Mouse (Mus musculus): ENCODE data around the gene Gjc1. TPM values are rescaled to one million over a fixed set of nuclear protein-coding genes. Genes with fewer than 3 reads are reported as not detected.

The Gjc1 gene
- polyA plus RNA-seq (2015; fragmentation: Nextera tagmentation; extraction: Ambion mirVana), result 75.7 and 81.9 TPM in 2 replicates

DNA sequence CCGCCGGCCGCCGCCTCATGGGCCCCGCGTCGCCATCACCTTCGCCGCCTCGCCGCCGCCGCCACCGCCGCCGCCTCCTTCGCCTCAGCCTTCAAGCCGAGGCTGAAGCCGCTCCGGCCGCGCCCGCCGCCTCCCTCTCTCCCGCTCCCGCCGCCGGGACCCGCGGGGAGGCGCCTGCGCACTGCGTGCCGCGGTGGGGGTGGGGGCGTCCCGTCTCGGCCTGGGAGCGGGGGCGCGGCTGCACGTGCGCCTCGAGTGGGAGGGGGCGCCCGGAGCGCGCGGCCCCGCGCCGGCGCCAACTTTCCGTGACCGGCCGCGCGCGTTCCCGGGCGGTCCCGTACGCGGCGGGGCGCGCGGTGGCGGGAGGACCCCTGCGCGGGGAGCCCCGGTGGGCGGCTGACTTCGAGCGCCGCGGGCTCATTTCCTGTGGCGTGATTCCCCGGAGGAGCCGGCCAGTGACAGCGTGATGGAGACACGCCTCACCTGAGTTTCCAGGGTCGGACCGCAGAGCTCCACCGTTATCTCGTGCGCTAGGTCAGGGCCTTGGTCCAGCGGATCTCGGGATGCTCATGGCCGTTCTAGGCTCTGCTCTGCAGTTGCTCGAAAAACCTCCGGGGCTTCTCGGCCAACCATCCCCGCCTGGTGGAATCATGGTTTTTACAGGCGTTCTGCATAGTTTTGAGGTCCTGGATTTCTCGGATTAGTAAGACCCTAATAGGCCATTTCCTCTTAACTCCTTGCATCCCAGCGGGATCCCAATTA is at the start of gene Gjc1:
Gjc1 (minus strand) TSS at position 680 of the 762 bp plus-strand sequence.
- WGBS, result under 1% methylated on average over 71 of the region's 97 CpGs

GRCm38 (mm10) chr11:102864272-102864671 is 44.8 kb upstream of the Gjc1 start:
- Histone ChIP-seq H3K36me3 (peaks cover 92% of the 10 kb centered on the region), H3K4me1 (no peaks in the 10 kb centered on the region), H3K27me3 (no peaks in the 10 kb centered on the region), H3K9me3 (no peaks in the 10 kb centered on the region), H3K4me2 (no peak overlapping the region), H3K27ac (no peak overlapping the region), H3K4me3 (no peak overlapping the region), H3K9ac (no peak overlapping the region)
- no peak for ATAC-seq (ENCODE audit: insufficient number of reproducible peaks, insufficient read depth, low FRiP score, low TSS enrichment, low read depth)
- WGBS, result 35% methylated on average over 4 of the region's 4 CpGs

More for the DNA sequence above, at the start of gene Gjc1:
- Histone ChIP-seq H3K4me2 (peak within 1 kb of the TSS; percentile 82), H3K27ac (peak within 1 kb of the TSS; percentile 99), H3K27me3 (0 out of 2 replicates have a peak, but pooled peaks cover 3% of the 10 kb centered on the region), H3K9me3 (no peaks in the 10 kb centered on the region), H3K36me3 (no peaks in the 10 kb centered on the region), H3K9ac (peak within 1 kb of the TSS; percentile 99), H3K4me3 (peak within 1 kb of the TSS; percentile 89), H3K4me1 (peaks cover 30% of the 10 kb centered on the region)
- peak; percentile 80 for ATAC-seq (ENCODE audit: insufficient number of reproducible peaks, insufficient read depth, low FRiP score, low TSS enrichment, low read depth)

DNA sequence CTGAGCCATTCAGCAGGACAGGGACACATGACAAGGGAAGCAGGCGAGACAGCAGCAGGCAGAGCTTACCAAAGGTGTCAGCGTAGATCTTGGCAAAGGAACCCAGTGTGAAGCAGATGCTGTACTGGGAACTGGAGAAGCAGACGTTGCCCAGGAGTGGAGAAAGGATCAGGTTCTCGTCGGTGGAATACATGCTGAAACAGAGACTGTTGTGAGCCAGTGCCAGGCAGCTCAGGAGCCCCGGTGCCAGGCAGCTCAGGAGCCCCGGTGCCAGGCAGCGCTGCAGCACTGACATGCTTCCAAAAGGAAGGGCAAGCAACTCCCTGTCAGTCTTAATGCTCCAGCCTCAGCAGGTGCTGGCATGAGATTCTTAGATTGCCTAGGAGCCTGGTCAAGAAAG is 40.4 kb upstream of the Gjc1 start:
- peaks cover 81% of the 10 kb centered on the region for H3K36me3 ChIP-seq
- ATAC-seq (ENCODE audit: insufficient number of reproducible peaks, insufficient read depth, low FRiP score, low TSS enrichment, low read depth), result no peak
- 88% methylated on average over 8 of the region's 8 CpGs for WGBS

DNA sequence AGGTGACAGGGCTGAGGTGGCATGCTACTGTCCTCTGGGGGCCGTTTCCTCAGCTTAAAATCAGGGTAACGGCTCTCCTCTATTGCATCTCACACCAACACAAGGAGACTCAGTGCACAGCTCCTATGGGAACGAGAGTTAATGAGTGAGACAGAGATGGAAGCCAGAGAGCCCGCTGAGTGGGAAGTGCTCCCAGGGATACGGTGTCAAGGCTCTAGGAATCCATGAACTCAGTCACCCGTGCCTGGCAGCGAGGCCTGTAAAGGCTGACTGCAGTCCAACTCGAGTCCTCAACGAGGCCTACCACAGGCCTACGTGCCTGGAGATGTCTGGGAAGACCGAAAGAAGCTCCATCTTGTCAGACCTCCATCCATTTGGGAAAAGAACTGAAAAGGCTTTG is 39.5 kb upstream of the Gjc1 start:
- H3K9ac ChIP-seq, result no peak overlapping the region
- peaks cover 15% of the 10 kb centered on the region for H3K4me1 ChIP-seq
- no peak for ATAC-seq (ENCODE audit: insufficient number of reproducible peaks, insufficient read depth, low FRiP score, low TSS enrichment, low read depth)
- WGBS, result 92% methylated on average over 11 of the region's 11 CpGs
- peaks cover 84% of the 10 kb centered on the region for H3K36me3 ChIP-seq
- H3K27ac ChIP-seq, result no peak overlapping the region
- no peak overlapping the region for H3K4me2 ChIP-seq
- H3K27me3 ChIP-seq, result no peaks in the 10 kb centered on the region
- peaks cover under 1% of the 10 kb centered on the region; the same call in 1 of the 2 replicates for H3K9me3 ChIP-seq
- H3K4me3 ChIP-seq, result no peak overlapping the region

More for the DNA sequence above, 40.4 kb upstream of the Gjc1 start:
- H3K4me1 ChIP-seq, result peaks cover 15% of the 10 kb centered on the region
- no peaks in the 10 kb centered on the region for H3K27me3 ChIP-seq
- H3K9me3 ChIP-seq, result no peaks in the 10 kb centered on the region
- no peak overlapping the region for H3K4me3 ChIP-seq
- no peak overlapping the region for H3K27ac ChIP-seq
- no peak overlapping the region for H3K9ac ChIP-seq
- no peak overlapping the region for H3K4me2 ChIP-seq

GRCm38 (mm10) chr11:102855941-102856340 is 36.4 kb upstream of the Gjc1 start:
- Histone ChIP-seq H3K4me2 (no peak overlapping the region), H3K27me3 (no peaks in the 10 kb centered on the region), H3K4me1 (peaks cover 15% of the 10 kb centered on the region), H3K27ac (peak overlapping the region; percentile 11), H3K9ac (peak overlapping the region; percentile 44; the same call in 1 of the 2 replicates), H3K9me3 (peaks cover 2% of the 10 kb centered on the region; the same call in 1 of the 2 replicates), H3K4me3 (no peak overlapping the region), H3K36me3 (peaks cover 84% of the 10 kb centered on the region)
- ATAC-seq (ENCODE audit: insufficient number of reproducible peaks, insufficient read depth, low FRiP score, low TSS enrichment, low read depth), result no peak
- 28% methylated on average over 6 of the region's 6 CpGs for WGBS

- ATAC-seq (ENCODE audit: insufficient number of reproducible peaks, insufficient read depth, low FRiP score, low TSS enrichment, low read depth), result no peak
- peaks cover 84% of the 10 kb centered on the region for H3K36me3 ChIP-seq
- no peak overlapping the region for H3K9ac ChIP-seq
- H3K9me3 ChIP-seq, result peaks cover 2% of the 10 kb centered on the region; the same call in 1 of the 2 replicates
- no peaks in the 10 kb centered on the region for H3K27me3 ChIP-seq
- no peak overlapping the region for H3K4me3 ChIP-seq
- peaks cover 15% of the 10 kb centered on the region for H3K4me1 ChIP-seq
- no peak overlapping the region for H3K27ac ChIP-seq
- H3K4me2 ChIP-seq, result no peak overlapping the region
These were observed 34.3 kb upstream of the Gjc1 start for GRCm38 (mm10) chr11:102853760-102854159.

DNA sequence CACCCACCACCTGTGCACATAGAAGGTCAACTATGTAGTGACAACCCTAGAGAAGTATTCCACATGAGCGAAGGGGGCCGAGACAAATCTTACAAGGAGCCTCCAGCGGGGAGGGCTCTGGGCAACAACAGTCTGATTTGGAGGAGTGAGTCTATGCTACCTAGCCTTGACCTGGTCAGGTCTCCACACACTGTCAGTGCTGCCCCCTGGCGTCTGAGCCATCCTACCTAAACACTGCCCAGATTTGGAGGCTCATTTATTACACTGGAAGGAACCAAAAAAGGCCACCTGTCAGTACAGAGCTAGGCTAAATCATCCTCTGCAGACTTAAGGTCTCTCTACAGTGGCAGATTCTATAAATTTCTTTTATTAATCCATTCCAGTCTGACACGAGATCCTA is 32.4 kb upstream of the Gjc1 start:
- Histone ChIP-seq H3K9me3 (peaks cover 2% of the 10 kb centered on the region; the same call in 1 of the 2 replicates), H3K4me2 (no peak overlapping the region), H3K4me3 (no peak overlapping the region), H3K27me3 (no peaks in the 10 kb centered on the region), H3K4me1 (peaks cover 15% of the 10 kb centered on the region), H3K9ac (no peak overlapping the region), H3K36me3 (peaks cover 85% of the 10 kb centered on the region), H3K27ac (no peak overlapping the region)
- WGBS, result 66% methylated on average over 5 of the region's 5 CpGs
- no peak for ATAC-seq (ENCODE audit: insufficient number of reproducible peaks, insufficient read depth, low FRiP score, low TSS enrichment, low read depth)

DNA sequence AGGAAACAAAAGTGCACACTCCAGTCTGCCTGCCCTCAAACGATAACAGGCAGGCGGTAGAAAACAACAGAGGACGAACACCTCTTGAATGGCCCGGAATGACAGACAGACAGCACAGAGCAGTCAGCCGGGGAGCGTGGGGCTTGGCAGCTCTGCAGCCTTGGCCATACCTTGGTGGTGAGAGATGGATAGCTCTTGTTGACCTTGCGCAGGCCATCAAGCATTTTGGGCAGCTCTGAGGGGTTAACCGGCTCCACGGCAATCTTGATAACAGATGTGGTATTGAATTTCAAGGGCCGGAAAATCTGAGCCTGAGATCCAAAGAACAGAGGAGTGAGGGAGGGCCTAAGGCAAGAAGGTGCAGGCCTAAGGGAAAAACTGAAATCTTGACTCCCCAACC is 26.4 kb upstream of the Gjc1 start:
- peaks cover 100% of the 10 kb centered on the region for H3K36me3 ChIP-seq
- H3K27me3 ChIP-seq, result no peaks in the 10 kb centered on the region
- no peak overlapping the region for H3K4me2 ChIP-seq
- H3K9ac ChIP-seq, result no peak overlapping the region
- H3K4me3 ChIP-seq, result no peak overlapping the region
- 68% methylated on average over 10 of the region's 10 CpGs for WGBS
- ATAC-seq (ENCODE audit: insufficient number of reproducible peaks, insufficient read depth, low FRiP score, low TSS enrichment, low read depth), result no peak
- H3K9me3 ChIP-seq, result no peaks in the 10 kb centered on the region
- H3K27ac ChIP-seq, result no peak overlapping the region
- H3K4me1 ChIP-seq, result no peaks in the 10 kb centered on the region

DNA sequence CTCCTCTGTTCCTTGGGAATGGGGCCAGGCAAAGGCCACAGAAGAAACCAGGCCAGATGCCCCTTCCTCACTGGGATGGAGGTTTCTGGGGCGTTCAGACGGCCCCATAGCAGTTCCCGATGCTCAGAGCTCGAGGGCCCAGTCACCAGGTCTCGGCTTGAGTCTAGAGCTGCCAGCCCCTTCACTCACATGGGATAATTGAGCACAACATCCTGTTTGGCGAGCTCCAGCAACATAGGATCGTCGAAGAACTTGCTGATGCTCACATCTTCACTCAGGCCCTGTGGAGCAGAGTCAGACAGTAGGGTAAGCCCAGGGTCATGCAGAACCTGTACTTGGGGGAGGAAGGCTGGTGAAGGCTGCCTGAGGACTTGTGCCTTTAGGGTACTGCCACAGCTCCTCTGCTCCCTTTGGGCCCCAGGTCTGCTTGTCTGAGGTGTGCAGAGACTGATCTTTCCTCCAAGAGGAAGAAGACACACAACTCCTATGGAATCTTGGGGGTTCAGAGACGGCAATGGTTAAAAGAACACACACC is 19.2 kb upstream of the Gjc1 start:
- Histone ChIP-seq H3K36me3 (peaks cover 74% of the 10 kb centered on the region), H3K9me3 (no peaks in the 10 kb centered on the region), H3K4me2 (no peak overlapping the region), H3K27ac (no peak overlapping the region), H3K4me1 (no peaks in the 10 kb centered on the region), H3K4me3 (no peak overlapping the region), H3K9ac (no peak overlapping the region), H3K27me3 (no peaks in the 10 kb centered on the region)
- 78% methylated on average over 9 of the region's 9 CpGs for WGBS
- no peak for ATAC-seq (ENCODE audit: insufficient number of reproducible peaks, insufficient read depth, low FRiP score, low TSS enrichment, low read depth)

DNA sequence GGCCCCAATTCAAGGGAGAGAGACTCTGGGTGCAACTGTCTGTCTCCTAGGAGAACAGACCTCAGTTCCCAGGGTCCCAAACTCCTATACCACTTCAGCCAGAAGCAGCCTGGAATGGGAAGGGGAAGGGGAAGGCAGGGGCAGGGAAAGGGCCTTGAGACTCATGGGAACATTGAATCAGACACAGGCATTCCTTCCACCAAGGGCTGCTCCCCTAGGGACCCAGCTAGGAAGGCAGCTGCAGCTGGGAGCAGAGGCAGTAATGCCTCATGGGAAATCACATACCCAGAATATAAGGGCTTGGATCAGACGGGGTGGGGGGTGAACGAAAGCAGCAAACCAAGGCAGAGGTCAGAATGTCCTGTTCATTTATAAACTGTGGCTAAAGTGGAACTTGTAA is 18.6 kb upstream of the Gjc1 start:
- H3K27me3 ChIP-seq, result no peaks in the 10 kb centered on the region
- H3K9ac ChIP-seq, result no peak overlapping the region
- H3K4me1 ChIP-seq, result peaks cover under 1% of the 10 kb centered on the region; the same call in 1 of the 2 replicates
- no peak for ATAC-seq (ENCODE audit: insufficient number of reproducible peaks, insufficient read depth, low FRiP score, low TSS enrichment, low read depth)
- H3K4me3 ChIP-seq, result no peak overlapping the region
- whole genome bisulfite sequencing, result 86% methylated on average over 2 of the region's 2 CpGs
- no peak overlapping the region for H3K27ac ChIP-seq
- no peak overlapping the region for H3K4me2 ChIP-seq
- no peaks in the 10 kb centered on the region for H3K9me3 ChIP-seq
- peaks cover 69% of the 10 kb centered on the region for H3K36me3 ChIP-seq

- no peaks in the 10 kb centered on the region for H3K27me3 ChIP-seq
- H3K9ac ChIP-seq, result no peak overlapping the region
- H3K4me3 ChIP-seq, result no peak overlapping the region
- H3K9me3 ChIP-seq, result no peaks in the 10 kb centered on the region
- WGBS, result 97% methylated on average over 1 of the region's 1 CpGs
- H3K36me3 ChIP-seq, result peaks cover 61% of the 10 kb centered on the region
- no peak overlapping the region for H3K27ac ChIP-seq
- no peak for ATAC-seq (ENCODE audit: insufficient number of reproducible peaks, insufficient read depth, low FRiP score, low TSS enrichment, low read depth)
- H3K4me2 ChIP-seq, result no peak overlapping the region
- peaks cover 5% of the 10 kb centered on the region; the same call in 1 of the 2 replicates for H3K4me1 ChIP-seq
These were observed 17.9 kb upstream of the Gjc1 start for GRCm38 (mm10) chr11:102837385-102837784.

- Histone ChIP-seq H3K9me3 (no peaks in the 10 kb centered on the region), H3K4me1 (peaks cover 5% of the 10 kb centered on the region; the same call in 1 of the 2 replicates), H3K36me3 (peaks cover 49% of the 10 kb centered on the region), H3K27me3 (no peaks in the 10 kb centered on the region), H3K4me2 (no peak overlapping the region), H3K9ac (no peak overlapping the region), H3K4me3 (no peak overlapping the region), H3K27ac (no peak overlapping the region)
- ATAC-seq (ENCODE audit: insufficient number of reproducible peaks, insufficient read depth, low FRiP score, low TSS enrichment, low read depth), result no peak
- 76% methylated on average over 9 of the region's 9 CpGs for WGBS
These were observed 16.6 kb upstream of the Gjc1 start for GRCm38 (mm10) chr11:102836146-102836545.
